Mouse (Mus musculus): ENCODE measurements at regions not wholly inside any gene's neighbourhood (a gene's known extent, or its start where the extent isn't known, plus 50 kb on each side); places are given as distances from the start of the nearest gene placed in this dataset.

DNA sequence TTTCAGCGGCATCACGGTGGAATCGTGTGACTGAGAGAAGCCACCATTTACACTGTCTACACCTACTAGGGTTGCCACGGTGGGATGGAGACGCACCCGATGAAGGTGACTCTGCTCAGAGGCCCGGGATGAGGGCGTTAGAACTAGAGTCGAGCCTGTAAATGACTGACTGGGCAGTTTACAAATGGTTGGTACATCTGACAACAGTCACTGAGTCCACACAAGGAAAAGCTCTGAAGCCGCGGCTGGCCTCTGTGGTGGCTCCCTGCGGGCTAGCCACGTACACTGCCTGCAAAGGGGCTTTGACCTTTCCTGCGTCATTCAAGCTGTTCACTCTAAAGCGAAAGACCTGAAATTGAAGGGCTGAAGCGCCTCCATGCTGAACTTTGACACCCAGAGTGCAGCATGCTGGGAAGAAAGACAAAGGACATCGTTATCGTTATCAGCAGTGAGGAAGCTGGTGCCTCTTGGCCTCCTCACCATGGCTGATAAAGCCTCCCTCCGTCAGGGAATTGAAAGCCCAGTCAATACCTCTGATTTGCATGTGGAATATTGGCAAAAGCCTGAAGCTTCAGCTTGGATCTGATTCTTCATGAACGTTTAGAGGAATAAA, 462.1 kb upstream of the Arglu1 start:
- DNase-seq (ENCODE audit: low spot score), result no peak

DNA sequence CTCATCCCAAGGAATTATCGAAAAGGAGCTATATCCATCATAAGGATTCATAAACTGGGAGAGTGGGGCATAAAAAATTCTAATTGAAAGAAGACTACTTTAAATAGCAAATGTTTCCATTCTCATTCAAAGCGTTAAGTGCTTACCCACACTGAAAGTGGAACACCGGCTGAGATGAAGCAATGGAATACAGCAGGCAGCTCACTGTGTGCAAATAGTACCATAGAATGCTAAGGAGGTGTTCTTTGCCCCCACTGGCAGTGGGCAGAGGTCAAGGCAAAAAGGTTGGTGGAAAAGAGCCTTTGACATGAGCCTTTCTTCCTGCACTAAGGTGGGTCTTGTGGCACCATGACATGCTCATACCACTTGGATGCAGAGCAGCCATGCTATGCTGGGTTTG, 454.0 kb upstream of the Arglu1 start:
- no peak for DNase-seq (ENCODE audit: low spot score)

DNA sequence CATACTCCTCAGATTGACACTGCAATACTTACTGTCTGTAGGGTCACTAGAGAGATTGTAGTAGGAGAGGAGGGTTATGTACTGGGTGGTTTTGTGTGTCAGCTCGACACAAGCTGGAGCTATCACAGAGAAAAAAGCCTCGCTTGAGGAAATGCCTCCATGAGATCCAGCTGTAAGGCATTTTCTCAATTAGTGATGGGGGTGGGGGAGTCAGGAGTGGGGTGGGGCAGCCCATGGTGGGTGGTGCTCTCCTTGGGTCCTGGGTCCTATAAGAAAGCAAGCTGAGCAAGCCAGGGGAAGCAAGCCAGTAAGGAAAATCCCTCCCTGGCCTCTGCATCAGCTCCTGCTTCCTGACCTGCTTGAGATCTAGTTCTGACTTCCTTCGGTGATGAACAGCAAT, 449.5 kb upstream of the Arglu1 start:
- DNase-seq (ENCODE audit: low spot score), result no peak

DNA sequence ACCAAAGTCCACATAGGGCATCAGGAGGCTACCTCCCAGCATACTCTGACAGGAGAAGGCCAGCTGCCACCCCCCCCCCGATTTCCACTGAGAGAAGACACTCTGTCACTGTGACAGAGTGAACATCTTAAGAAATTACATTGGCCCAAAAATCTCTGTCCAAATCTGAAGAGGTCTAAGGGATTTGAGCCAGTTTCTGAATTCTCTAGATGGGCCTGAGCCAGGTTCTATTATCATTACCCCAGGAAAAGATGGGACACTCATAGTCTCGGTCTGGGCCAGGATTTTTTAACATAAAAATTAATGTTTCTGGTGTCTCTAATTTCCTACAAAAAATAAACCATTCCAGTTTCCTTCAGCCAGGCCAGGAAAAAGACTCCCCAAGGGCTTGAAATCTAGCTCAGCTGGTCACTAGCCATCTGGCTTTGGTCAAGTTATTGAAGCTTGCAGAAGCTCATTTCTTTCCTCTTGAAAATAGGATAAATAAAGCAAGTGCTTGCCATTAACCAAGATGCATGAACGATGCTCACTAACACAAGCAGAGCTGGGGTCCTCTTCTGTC, 448.8 kb upstream of the Arglu1 start:
- no peak for DNase-seq (ENCODE audit: low spot score)

DNA sequence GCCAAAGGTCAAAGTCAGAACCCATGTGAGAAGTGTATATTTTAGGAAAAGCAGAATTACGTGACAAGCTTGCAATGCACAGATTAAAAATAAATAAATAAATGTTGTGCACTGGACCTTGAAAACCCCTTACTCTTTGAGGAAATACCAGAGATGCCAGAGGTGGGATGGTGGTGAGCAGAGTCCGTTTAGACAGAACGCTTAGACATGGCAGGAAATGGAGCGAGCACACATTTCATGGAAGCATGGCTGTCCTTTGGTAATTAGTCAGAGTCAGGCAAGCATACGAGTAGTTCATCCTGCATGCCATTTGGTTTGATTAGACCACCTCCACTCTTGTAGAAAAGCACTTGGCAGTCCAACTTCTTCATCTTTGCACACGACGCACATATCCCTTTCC, 443.4 kb upstream of the Arglu1 start:
- no peak for DNase-seq (ENCODE audit: low spot score)

DNA sequence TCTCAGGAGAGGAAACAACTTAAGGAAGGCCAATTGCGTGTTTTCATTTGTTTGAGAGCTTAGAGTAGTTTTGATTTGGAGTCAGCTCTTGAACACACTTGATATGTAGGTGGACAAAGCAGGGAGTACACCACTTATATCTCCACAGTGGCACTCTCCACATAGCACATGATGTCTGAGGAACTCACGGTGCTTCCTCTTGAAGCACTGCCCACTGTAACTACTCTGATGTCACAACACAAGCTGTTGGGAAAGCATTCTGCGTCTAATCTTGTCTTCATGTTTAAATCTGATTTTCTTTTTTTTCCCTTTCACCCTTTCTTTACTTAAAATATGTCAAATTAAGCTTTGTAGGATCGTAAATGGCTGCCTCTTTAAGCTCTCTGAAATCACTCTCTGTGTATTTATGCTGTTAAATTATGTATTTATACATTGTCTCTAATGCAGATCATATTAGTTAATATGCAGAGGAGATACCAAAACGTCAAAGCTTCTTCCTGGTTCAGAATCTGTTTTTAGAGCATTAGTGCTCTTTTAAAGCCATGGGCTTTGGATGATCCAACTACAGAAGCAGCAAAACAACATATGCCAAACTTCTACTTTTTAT, 442.4 kb upstream of the Arglu1 start:
- DNase-seq (ENCODE audit: low spot score), result no peak

DNA sequence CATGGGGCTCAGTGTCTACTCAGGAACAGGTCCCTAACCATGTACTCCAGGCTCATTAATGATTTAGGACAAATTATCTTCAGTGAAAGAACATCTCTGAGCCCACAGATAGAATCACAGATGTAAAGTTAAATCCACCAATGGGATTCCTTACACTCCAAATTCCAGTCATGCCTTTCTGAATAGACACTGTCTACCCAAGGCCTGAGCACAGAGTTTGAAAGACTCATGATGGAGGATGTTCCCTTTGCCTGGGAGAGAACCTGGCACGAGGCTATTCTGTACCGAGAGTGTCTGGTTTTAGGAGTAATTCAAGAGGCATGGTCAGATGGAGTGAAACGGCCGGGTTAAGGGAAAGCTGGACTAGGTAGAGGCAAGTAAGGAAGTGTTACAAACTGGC, 440.9 kb upstream of the Arglu1 start:
- no peak for DNase-seq (ENCODE audit: low spot score)

DNA sequence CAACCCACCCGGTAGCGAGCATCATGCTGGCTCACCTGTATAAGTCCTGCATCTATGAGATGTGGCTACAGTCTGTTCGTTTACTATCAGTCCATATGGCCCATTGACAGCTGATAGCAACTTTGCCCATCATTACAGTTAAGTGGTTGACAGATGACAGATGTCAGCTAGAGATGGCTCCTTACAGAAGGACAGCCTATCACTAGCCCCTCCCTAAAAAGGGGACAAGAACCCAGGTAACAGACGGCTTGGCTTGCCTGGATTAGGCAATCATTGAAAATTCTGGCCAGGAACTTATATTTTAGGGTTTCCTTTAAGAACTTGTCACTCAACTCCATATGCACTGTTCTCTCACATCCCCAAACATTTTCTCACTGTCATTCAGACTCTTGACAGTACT, 434.2 kb upstream of the Arglu1 start:
- no peak for DNase-seq (ENCODE audit: low spot score)

DNA sequence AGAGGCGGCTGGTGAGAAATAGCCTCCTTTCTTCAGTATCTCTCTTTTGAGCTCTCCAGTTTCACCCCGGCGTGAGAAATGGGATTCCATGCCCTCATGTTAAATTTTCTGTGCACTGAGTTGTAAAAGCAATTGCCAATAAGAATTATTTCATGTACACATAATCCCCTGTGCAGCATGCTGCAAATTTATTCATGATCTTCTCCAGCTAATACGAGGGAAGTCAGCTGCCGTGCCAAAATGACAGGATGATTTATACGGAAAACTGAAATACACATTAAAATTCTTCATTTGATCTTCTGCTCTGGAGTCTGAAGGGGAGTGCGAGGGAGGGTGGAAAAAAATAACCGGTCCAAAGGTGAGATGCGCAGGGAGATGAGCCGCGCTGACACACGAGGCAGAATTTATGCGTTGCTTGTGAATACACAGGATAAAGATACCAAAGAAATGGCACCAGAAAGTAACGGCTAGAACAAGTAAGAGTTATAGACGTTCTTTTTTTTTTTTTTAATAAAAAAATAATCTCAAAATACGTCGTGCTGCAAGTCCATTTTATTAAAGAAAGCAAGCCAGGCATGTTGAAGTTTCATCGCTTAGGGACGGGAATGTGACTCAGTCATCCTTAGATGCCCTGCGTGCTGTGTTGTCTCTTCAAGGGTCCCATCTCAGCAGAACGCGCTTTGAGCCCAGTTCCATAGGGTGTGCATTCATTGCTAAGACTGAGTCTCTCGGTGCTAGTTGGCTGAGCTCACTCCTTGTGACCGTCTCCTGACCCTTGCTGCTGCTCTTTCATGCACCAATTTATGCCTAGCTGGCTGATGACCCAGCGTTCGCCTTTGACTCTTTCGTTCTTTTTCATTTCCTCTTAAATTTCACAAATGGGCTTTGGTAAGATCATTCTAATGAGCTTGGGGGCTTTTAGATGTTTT, 427.8 kb upstream of the Arglu1 start:
- DNase-seq (ENCODE audit: low spot score), result no peak

DNA sequence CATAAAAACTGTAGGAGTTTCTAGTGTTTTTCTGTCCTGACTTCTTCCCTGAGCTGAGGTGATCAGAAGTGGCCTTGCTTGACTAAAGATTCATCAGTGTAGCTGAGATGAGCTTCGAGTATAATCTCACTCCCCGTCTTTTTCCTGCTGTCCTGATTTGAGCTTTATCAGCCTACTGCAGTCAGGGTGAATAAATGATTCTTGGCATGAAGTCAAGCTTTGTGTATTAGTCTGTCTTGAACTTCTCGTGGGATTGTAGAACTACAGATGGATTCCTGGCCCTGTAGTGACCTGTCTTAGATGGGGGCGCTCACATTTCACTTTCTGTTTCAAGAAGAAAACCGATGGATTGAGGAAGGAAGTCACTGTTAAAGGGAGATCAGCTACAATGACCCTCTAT, 405.7 kb upstream of the Arglu1 start:
- DNase-seq (ENCODE audit: low spot score), result no peak

DNA sequence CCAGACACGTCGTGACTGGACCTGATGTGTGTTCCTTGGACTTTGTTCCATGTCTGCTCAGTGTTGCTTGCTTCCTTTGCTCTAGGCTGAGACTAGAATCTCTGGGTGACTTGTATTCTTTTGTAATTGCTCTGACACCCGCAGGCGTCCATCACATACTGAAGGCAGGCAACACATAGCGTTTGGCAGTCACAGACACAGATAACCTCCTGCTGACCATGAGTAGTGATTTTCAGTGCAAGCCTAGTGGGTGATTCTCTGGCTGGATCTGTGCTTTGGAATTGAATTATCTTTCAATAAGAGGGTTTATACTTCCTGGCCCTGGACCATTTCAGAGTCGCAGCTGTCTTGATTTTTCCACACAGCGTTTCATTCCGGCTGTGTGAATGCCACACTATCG, 403.7 kb upstream of the Arglu1 start:
- DNase-seq (ENCODE audit: low spot score), result no peak

DNA sequence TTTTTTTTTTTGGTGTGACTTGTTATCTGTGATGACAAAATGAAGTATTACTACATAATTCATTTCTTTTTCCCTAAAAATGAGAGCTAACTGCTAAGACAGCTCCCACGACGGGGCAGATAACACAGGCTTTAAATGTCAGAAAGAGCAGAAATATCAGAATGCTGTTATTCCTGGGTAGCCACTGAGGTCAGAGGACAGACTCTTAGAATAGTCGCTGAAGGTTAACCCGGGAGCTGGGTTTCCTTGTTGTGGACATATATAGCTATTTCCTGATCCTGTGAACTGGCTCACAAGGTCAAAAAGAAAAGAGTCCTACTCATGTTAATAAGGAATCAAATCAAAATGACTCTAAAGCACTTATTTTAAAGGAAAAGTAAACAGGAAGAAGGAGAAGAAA, 403.0 kb upstream of the Arglu1 start:
- DNase-seq (ENCODE audit: low spot score), result no peak

DNA sequence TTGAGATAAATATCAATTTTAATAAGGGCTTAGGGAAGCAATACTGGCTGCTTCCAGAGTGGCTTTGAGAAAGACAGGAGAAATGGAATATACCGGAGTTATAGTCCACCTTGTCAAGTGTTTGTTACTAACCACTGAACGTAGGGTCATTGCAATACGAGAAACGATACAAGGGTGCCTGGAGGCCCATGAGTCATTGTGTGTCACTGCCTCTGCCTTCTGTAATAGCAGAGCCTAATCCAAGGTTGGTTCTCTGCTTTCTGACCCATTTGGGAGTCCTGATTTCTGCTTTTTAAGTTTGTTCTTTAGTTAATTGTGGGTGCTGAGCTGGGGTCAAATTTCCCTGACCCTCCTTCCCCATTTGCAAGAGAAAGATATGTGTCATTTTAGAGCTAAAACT, 382.4 kb upstream of the Arglu1 start:
- DNase-seq (ENCODE audit: low spot score), result no peak

DNA sequence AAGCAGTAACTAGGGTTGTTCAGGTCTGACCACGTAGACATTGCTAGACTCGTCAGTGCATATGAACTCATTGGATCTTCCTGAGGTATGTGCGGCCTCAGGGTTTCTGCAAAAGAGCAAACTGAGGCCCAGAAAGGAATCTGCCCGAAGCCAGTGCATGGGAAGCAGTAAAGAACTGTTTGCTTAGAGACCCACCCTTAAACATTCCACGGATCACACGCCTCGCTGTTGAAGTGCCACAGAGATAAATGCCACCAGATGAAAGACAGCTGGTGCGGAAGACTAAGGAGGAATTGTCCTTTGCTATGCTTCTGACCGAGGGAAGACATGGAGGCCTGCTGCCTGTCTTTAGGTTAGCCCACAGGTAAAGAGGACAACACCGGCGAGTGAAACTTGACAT, 382.0 kb upstream of the Arglu1 start:
- DNase-seq (ENCODE audit: low spot score), result no peak

DNA sequence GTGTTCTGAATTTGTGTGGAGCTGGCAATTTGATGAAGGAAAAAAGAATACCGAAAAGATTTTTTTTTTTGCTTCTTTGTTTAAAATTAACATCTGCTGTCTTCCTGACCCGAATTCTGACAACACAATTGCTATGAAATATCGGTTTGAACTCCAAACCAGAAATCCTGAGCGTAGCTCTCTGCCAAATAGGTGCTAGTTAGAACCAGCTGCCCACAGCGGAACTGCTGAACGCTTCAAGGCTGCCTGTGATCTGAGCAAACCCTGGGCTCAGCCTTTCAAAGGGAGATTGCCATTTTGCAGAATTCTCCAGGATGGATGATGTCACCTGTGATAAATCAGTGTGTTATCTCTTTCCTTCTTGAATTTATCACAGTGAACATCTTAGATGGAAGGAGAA, 380.6 kb upstream of the Arglu1 start:
- DNase-seq (ENCODE audit: low spot score), result no peak

DNA sequence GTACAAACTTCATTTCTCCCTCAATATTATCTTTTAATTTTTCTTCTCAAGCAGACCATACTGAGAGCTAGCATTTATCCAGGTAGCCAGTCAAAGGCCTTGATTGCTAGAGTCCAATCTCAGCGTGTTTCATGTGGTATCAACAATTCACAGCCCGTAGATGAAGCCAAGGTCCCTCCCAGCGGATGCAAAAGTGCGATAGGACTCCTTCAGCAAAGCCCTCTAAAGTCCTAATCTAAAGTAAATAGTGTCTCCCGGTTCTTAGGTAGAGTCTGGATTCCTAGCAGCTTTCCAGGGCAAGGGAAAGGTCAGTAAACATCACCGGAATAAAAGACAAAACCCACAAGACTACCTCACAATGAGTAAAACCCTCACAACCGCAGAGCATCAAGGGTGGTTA, 379.5 kb upstream of the Arglu1 start:
- DNase-seq (ENCODE audit: low spot score), result no peak

DNA sequence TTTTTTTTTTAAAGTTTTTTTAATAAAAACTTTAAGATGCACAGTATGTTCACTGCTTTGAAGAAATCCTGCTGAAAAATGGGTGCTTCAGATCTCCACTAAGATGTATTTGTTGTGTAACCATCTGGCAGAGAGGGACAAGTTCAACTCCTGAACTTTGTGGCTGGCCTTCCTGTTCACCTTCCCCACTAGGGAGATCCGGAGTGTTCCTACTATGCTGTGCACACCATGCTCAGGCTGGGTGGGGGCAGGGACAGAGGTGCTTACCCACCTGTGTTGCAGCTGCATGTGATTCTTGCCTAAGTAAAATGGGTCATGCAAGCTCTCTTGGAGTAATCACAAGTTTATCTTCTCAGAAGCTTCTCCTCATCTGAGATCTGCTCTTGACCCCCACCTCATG, 377.4 kb upstream of the Arglu1 start:
- no peak for DNase-seq (ENCODE audit: low spot score)

DNA sequence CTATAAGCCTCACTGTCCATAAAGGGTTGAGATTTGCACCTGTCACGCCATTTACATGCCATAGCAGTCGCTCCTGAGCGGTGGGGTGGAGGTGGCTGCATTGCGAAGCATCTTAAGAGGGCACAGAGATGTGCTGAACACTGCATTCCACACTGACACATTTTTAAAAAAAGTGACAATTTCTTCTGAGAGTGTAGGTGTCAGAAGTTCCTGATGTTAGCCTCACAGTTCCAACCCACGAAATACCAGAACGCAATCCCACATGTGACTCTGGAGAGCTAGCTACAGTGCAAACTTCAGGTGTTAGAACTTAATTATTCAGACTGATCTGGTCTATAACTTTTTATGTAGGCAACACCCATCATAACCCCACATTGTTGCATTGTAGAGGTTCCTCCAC, 369.8 kb upstream of the Arglu1 start:
- no peak for DNase-seq (ENCODE audit: low spot score)

DNA sequence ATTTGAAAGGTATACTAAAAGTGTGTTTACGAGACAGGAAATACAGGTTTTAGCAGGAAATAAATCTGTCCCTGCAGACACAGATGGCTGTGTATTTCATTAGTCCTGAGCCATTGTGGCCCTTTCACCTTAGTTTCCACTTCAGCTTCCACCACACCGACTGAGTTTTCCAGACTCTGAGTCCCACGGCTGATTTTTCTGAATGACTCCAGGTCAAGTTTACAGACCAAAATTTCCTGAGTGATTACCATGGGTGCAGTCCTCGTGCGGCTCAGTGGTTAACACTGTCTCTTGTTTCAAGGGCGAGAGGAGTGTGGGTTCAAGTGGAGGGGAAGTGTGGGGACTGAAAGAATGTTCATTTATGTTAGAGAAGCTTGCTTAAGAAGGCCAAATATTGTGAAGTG, 365.1 kb upstream of the Arglu1 start:
- no peak for DNase-seq (ENCODE audit: low spot score)

DNA sequence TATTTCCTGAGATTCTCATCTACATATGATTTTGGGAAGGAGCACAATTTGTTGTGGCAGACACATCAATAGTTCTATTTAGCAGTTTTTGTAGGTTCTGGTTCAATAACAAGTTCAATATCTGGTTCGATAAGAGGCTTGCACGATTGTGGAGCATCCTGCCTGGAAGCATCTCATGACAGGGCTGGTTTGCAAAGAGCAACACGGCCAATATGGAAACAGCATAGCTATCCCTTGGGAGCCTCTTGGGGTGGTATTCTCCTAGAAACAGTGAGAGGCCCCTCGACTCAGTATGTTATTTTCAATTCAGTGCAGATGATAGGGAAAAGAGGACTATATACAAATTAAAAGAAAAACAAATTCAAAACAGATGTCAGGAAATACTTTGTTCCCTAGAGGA, 364.5 kb upstream of the Arglu1 start:
- DNase-seq (ENCODE audit: low spot score), result no peak

DNA sequence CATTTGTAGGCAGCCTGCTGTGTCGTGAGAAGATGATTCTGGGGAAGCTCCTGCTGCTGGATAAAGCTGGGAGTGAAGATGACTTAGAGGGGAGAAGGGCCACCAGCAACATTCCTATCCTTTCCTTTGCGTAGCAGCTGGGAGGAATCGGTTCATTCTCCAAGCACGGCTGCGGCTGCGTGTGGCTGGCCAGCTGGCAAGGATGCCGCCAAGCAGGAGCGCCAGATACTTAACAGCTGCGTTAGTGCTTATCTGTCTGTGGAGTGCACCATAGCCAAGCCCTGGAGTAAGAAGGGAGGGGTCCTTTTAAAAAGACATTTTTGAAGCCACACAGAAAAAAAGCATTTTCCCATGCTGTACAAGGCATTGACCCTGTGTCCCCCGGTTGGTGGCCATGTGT, 361.4 kb upstream of the Arglu1 start:
- peak; percentile 48 for DNase-seq (ENCODE audit: low spot score)

DNA sequence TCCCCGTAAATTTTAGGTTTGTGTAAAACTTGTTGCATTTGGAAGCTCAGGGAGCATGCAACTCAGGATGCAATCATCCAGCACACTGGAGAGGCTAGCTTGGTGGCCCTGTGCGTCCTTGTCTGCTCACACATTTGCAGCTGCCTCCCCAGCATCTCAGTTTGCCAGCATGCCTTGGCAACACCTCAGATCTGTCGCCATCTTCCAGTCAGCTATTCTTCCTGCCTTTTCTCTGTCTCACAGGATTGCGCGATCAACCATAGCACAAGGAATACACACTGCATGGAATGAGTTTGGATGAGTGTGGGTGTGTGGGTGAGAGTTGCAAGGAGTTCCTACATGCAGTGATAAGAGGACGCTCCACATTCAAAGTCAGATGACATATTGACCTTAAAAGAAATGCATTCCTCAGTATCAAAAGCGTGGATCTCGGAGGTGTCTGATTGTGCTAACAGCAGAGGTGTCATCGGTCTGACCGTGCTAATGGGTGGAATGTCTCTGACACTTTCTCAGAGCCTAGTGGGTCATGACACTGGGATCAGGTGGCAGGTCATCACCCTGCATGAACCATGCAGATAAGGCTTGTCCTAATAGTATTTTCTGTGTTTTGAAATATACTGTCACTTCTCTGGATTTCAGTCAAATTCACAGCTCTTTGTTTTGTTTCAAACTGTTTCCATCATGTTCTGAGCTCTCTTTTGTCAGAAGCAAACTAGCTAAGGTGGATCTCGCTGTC, 360.6 kb upstream of the Arglu1 start:
- no peak for DNase-seq (ENCODE audit: low spot score)
